Mouse (Mus musculus) midbrain, embryonic 12.5 days (tissue): ENCODE data around the gene E2f3. TPM values are rescaled to one million over a fixed set of nuclear protein-coding genes. Genes with fewer than 3 reads are reported as not detected.

Source experiments
- polyA plus RNA-seq: library from polyadenylated mRNA; unstranded; fragments of >200 nt; fragmentation: Nextera tagmentation; extraction: Ambion mirVana; gene quantifications from 2 replicates; pipeline ENCODE4 v1.2.1, GENCODE M21; 2016

E2f3 gene
- polyA plus RNA-seq, 1 experiment from 2014 or later = 18.2 TPM

Other genes with a start within 250 kb of the E2f3 start
- 33.3 and 36.4 TPM in 2 replicates for gene Cdkal1, start 130.4 kb downstream of the E2f3 start, polyA plus RNA-seq
- 5.1 and 8.5 TPM in 2 replicates for gene Mboat1, start 150.4 kb upstream of the E2f3 start, polyA plus RNA-seq